Mouse (Mus musculus): Measurements from ENCODE around the gene Accsl. TPM values are rescaled to one million over a fixed set of nuclear protein-coding genes. Genes with fewer than 3 reads are reported as not detected.

Gene Accsl
- total RNA-seq, 4 experiments from 2014 or later: 0.21 to 1.1 TPM; not detected in 2

GRCm38 (mm10) chr2:93809931-93810330 is 59.0 kb downstream of the Accsl start:
- DNase-seq (ENCODE audit: low spot score in 2 of 2): no peak

- no peak for DNase-seq (ENCODE audit: low spot score in 2 of 2)
Measured at GRCm38 (mm10) chr2:93808071-93808470, 60.9 kb downstream of the Accsl start.

DNA sequence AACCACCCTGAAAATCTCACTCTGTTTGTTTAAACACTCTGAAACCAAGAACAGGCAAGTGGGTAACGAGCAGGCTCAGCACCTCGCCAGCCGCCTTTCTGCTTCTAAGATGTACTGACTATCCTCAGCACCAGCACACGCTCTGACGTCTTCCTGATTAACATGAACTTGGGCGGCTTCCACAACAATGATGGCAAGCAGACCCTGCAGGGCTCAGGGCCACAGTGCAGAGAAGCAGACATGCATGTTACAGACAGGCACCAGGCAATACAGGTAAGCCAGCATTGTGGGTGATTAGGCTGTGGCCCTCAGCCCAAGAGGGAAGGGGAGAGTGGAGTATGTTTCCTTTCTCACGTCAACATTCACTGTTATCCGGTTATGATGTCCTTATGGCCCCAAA is 61.5 kb downstream of the Accsl start:
- no peak for DNase-seq (ENCODE audit: low spot score in 2 of 2)

- DNase-seq (ENCODE audit: low spot score in 2 of 2): no peak
Measured at GRCm38 (mm10) chr2:93806487-93807201, 62.3 kb downstream of the Accsl start.

- DNase-seq (ENCODE audit: low spot score in 2 of 2): no peak
Measured at GRCm38 (mm10) chr2:93805523-93805922, 63.4 kb downstream of the Accsl start.

Other genes starting within 250 kb of the Accsl start
- 1 to 10 TPM in 2 of 4 experiments, under 1 TPM in 2; 0.91 to 1.8 (median 1.2) TPM for gene Alx4, start 226.8 kb downstream of the Accsl start, total RNA-seq (2022)
- gene Ext2, start 46.6 kb downstream of the Accsl start, total RNA-seq (2022): 10 to 100 TPM; 51.4 to 59.1 (median 55.9) TPM
- gene Accs, start 19.2 kb downstream of the Accsl start, total RNA-seq (2022): 1 to 10 TPM; 3.9 to 5.7 (median 4.5) TPM
- gene Gm13889, start 88.0 kb upstream of the Accsl start, total RNA-seq (2022): 10 to 100 TPM; 36.9 to 47.4 (median 41.8) TPM
- gene Gm27027, start 127.2 kb upstream of the Accsl start, total RNA-seq (2022): not detected
- gene Alkbh3, start 141.7 kb upstream of the Accsl start, total RNA-seq (2022): 10 to 100 TPM; 26.5 to 31.5 (median 30.3) TPM

Measured in left cerebral cortex, adult 8-10 months (tissue).